Mouse (Mus musculus) thymus, postnatal 4 days (tissue): ENCODE measurements at regions not wholly inside any gene's neighbourhood (a gene's known extent, or its start where the extent isn't known, plus 50 kb on each side); places are given as distances from the start of the nearest gene placed in this dataset.

ENCODE experiments used
- DNase-seq: peaks from one replicate; pipeline ENCODE4 v3.0.0; 2021

GRCm38 (mm10) chr10:25857954-25858616, 220.0 kb upstream of the Gm9767 start:
- no peak for DNase-seq

- DNase-seq = no peak
Measured at GRCm38 (mm10) chr10:25844348-25844747, 233.7 kb upstream of the Gm9767 start.

- DNase-seq = no peak
Measured at GRCm38 (mm10) chr10:25829275-25829674, 248.8 kb upstream of the Gm9767 start.

- DNase-seq = no peak
Measured at GRCm38 (mm10) chr10:25804223-25804622, 268.2 kb upstream of the Smlr1 start.

- no peak for DNase-seq
Measured at GRCm38 (mm10) chr10:25801499-25801898, 265.4 kb upstream of the Smlr1 start.

GRCm38 (mm10) chr10:25798881-25799280, 262.8 kb upstream of the Smlr1 start:
- no peak for DNase-seq

- no peak for DNase-seq
Measured at GRCm38 (mm10) chr10:25790363-25790821, 254.3 kb upstream of the Smlr1 start.

- no peak for DNase-seq
Measured at GRCm38 (mm10) chr10:25788660-25789059, 252.6 kb upstream of the Smlr1 start.

GRCm38 (mm10) chr10:25788004-25788403, 251.9 kb upstream of the Smlr1 start:
- no peak for DNase-seq

- no peak for DNase-seq
Measured at GRCm38 (mm10) chr10:25783861-25784260, 247.8 kb upstream of the Smlr1 start.

- no peak for DNase-seq
Measured at GRCm38 (mm10) chr10:25779476-25779875, 243.4 kb upstream of the Smlr1 start.

- DNase-seq = no peak
Measured at GRCm38 (mm10) chr10:25777717-25778116, 241.7 kb upstream of the Smlr1 start.

GRCm38 (mm10) chr10:25776697-25777096, 240.6 kb upstream of the Smlr1 start:
- DNase-seq = no peak

GRCm38 (mm10) chr10:25770051-25770450, 234.0 kb upstream of the Smlr1 start:
- no peak for DNase-seq

GRCm38 (mm10) chr10:25768456-25768855, 232.4 kb upstream of the Smlr1 start:
- no peak for DNase-seq

- no peak for DNase-seq
Measured at GRCm38 (mm10) chr10:25754300-25754699, 218.2 kb upstream of the Smlr1 start.

- DNase-seq = no peak
Measured at GRCm38 (mm10) chr10:25742678-25743077, 206.6 kb upstream of the Smlr1 start.

- DNase-seq = no peak
Measured at GRCm38 (mm10) chr10:25740956-25741355, 204.9 kb upstream of the Smlr1 start.

- DNase-seq = no peak
Measured at GRCm38 (mm10) chr10:25730470-25730869, 194.4 kb upstream of the Smlr1 start.

- DNase-seq = no peak
Measured at GRCm38 (mm10) chr10:25723966-25724365, 187.9 kb upstream of the Smlr1 start.

- DNase-seq = no peak
Measured at GRCm38 (mm10) chr10:25715747-25716146, 179.7 kb upstream of the Smlr1 start.

GRCm38 (mm10) chr10:25714636-25715035, 178.6 kb upstream of the Smlr1 start:
- DNase-seq = no peak

GRCm38 (mm10) chr10:25714041-25714440, 178.0 kb upstream of the Smlr1 start:
- DNase-seq = no peak

GRCm38 (mm10) chr10:25707951-25708350, 171.9 kb upstream of the Smlr1 start:
- no peak for DNase-seq

- DNase-seq = no peak
Measured at GRCm38 (mm10) chr10:25702146-25702545, 166.1 kb upstream of the Smlr1 start.
